Mouse (Mus musculus): ENCODE data around the gene Zfand5.
"Not testable (repeated sequence)": the region's sequence is repeated elsewhere in the genome, so short reads cannot be mapped to it uniquely, and the experiment has no call there.

The Zfand5 gene

GRCm38 (mm10) chr19:21271741-21272654 lies at the start of gene Zfand5:
TSS of gene Zfand5 (plus strand) at chr19:21272278.
- DNase-seq (ENCODE audit: extremely low read depth, low read depth, low spot score): no peak

GRCm38 (mm10) chr19:21227131-21227530 lies 44.9 kb upstream of the Zfand5 start:
- DNase-seq (ENCODE audit: extremely low read depth, low read depth, low spot score): peak; percentile 98

- no peak for DNase-seq (ENCODE audit: extremely low read depth, low read depth, low spot score)
Measured at GRCm38 (mm10) chr19:21227754-21228153, 44.3 kb upstream of the Zfand5 start.

GRCm38 (mm10) chr19:21248730-21249129 lies 23.3 kb upstream of the Zfand5 start:
- not testable (repeated sequence) for DNase-seq (ENCODE audit: extremely low read depth, low read depth, low spot score)

- no peak for DNase-seq (ENCODE audit: extremely low read depth, low read depth, low spot score)
Measured at GRCm38 (mm10) chr19:21253846-21254245, 18.2 kb upstream of the Zfand5 start.

- DNase-seq (ENCODE audit: extremely low read depth, low read depth, low spot score): no peak
Measured at GRCm38 (mm10) chr19:21255920-21256319, 16.2 kb upstream of the Zfand5 start.

- no peak for DNase-seq (ENCODE audit: extremely low read depth, low read depth, low spot score)
Measured at GRCm38 (mm10) chr19:21259453-21259852, 12.6 kb upstream of the Zfand5 start.

- DNase-seq (ENCODE audit: extremely low read depth, low read depth, low spot score): no peak
Measured at GRCm38 (mm10) chr19:21260280-21260679, 11.8 kb upstream of the Zfand5 start.

GRCm38 (mm10) chr19:21271186-21271585 lies 892 bp upstream of the Zfand5 start:
- no peak for DNase-seq (ENCODE audit: extremely low read depth, low read depth, low spot score)

GRCm38 (mm10) chr19:21272655-21273284 lies 692 bp downstream of the Zfand5 start:
- no peak for DNase-seq (ENCODE audit: extremely low read depth, low read depth, low spot score)

GRCm38 (mm10) chr19:21273440-21273839 lies 1.4 kb downstream of the Zfand5 start:
- DNase-seq (ENCODE audit: extremely low read depth, low read depth, low spot score): no peak

- DNase-seq (ENCODE audit: extremely low read depth, low read depth, low spot score): peak; percentile 40
Measured at GRCm38 (mm10) chr19:21274181-21274591, 2.1 kb downstream of the Zfand5 start.

- DNase-seq (ENCODE audit: extremely low read depth, low read depth, low spot score): no peak
Measured at GRCm38 (mm10) chr19:21274714-21275113, 2.6 kb downstream of the Zfand5 start.

GRCm38 (mm10) chr19:21276317-21276716 lies 4.2 kb downstream of the Zfand5 start:
- no peak for DNase-seq (ENCODE audit: extremely low read depth, low read depth, low spot score)

- no peak for DNase-seq (ENCODE audit: extremely low read depth, low read depth, low spot score)
Measured at GRCm38 (mm10) chr19:21286421-21287097, 14.5 kb downstream of the Zfand5 start.

GRCm38 (mm10) chr19:21297411-21297810 lies 25.3 kb downstream of the Zfand5 start:
- DNase-seq (ENCODE audit: extremely low read depth, low read depth, low spot score): no peak

- no peak for DNase-seq (ENCODE audit: extremely low read depth, low read depth, low spot score)
Measured at GRCm38 (mm10) chr19:21301787-21302186, 29.7 kb downstream of the Zfand5 start.

- DNase-seq (ENCODE audit: extremely low read depth, low read depth, low spot score): no peak
Measured at GRCm38 (mm10) chr19:21307755-21308154, 35.7 kb downstream of the Zfand5 start.

GRCm38 (mm10) chr19:21310364-21310763 lies 38.3 kb downstream of the Zfand5 start:
- DNase-seq (ENCODE audit: extremely low read depth, low read depth, low spot score): not testable (repeated sequence)

GRCm38 (mm10) chr19:21315701-21316100 lies 43.6 kb downstream of the Zfand5 start:
- DNase-seq (ENCODE audit: extremely low read depth, low read depth, low spot score): no peak

- DNase-seq (ENCODE audit: extremely low read depth, low read depth, low spot score): no peak
Measured at GRCm38 (mm10) chr19:21319618-21320017, 47.5 kb downstream of the Zfand5 start.

- no peak for DNase-seq (ENCODE audit: extremely low read depth, low read depth, low spot score)
Measured at GRCm38 (mm10) chr19:21325333-21325732, 53.3 kb downstream of the Zfand5 start.

Measured in fat pad, adult 2 months (tissue).